Mouse (Mus musculus) cerebellum, postnatal 14 days (tissue): ENCODE results near the gene Blm.

Experiments
- DNase-seq, 2 experiments: peaks; one replicate each; pipeline ENCODE4 v3.0.0; 2021; ENCODE audit warnings: mixed read lengths in 2 of 2

Blm gene

DNA sequence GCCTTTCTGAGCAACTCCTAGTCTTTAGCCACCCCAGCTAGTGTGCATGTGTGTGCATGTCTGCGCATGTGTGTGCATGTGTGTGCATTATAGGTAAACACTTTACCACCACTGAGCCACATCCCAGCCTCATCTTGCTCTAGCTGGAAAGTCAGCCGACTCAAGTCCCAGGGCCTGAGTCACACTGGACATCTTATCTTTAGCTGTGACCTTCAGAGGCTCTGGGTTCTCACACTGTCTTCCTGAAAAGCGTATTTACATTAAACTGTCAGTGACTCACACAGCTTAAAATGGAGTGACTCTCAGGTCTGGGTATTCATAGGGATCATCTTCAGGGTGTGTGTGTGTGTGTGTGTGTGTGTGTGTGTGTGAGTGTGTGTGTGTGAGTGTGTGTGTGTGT is 99.3 kb downstream of the Blm start:
- no peak for DNase-seq

GRCm38 (mm10) chr7:80429661-80430060 is 105.3 kb downstream of the Blm start:
- DNase-seq: peak; percentile 73 to 74

GRCm38 (mm10) chr7:80427730-80428129 is 107.2 kb downstream of the Blm start:
- DNase-seq: no peak

DNA sequence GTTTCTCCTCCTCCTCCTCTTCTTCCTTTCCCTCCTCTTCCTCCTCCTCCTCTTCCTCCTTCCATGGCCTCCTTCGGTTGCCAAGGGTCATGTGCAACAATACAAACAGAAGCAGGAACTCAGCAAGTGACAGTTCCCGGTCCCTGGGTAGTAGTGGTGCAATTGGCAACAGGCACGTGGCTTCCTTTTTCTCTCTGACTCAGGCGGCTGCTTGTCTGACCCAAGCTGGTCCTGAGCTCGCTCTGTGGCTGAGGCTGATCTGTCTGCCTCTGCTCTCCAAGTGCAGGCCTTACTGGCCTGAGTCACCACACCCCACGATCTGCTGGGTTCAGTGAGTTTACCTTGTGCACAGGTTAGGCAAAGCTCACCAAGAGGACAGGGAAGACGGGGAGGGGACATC is 108.6 kb downstream of the Blm start:
- no peak for DNase-seq

GRCm38 (mm10) chr7:80424722-80425121 is 110.2 kb downstream of the Blm start:
- DNase-seq: no peak

- DNase-seq: peak; percentile 90
Observed at GRCm38 (mm10) chr7:80422759-80423480, 112.0 kb downstream of the Blm start.

DNA sequence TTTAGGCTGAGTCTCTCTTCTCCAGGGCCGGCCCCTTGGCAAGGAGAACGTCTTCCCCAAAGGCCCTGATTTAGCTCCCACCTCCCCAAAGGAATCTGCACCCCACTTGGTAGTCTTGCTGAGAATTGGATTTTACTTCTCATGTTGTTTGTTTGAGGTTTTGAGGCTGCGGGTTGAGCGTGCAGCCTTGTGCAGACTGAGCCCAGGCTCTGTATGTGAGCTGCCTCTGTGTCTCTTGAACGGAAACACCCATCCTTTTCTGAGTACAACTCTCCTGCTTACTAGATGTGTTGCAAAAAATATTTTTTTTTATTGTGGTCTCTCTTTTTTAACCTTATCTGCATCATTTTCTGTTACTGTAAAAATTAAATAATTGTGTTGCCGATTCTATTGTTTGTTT is 113.3 kb downstream of the Blm start:
- no peak for DNase-seq

DNA sequence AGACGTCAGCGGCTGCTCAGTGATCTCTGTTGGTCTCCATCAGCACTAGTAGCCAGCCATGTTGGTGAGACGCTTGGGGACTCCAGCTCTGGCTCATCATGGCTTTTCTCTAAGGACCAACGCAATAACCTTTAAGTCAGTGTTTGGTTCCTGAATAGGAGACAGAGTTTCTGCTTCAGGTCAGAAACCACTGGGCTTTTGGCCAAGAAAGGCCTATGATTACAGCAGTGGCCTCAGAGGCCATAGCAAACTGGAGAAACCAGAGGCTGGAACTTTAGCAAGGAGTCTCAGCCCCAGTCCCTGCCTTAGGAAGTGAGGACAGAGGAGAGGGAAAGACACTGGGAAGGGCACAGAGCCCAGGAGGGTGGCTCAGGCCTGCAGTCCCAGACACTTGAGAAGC is 114.3 kb downstream of the Blm start:
- DNase-seq: no peak

- DNase-seq: no peak
Observed at GRCm38 (mm10) chr7:80419278-80419677, 115.6 kb downstream of the Blm start.

DNA sequence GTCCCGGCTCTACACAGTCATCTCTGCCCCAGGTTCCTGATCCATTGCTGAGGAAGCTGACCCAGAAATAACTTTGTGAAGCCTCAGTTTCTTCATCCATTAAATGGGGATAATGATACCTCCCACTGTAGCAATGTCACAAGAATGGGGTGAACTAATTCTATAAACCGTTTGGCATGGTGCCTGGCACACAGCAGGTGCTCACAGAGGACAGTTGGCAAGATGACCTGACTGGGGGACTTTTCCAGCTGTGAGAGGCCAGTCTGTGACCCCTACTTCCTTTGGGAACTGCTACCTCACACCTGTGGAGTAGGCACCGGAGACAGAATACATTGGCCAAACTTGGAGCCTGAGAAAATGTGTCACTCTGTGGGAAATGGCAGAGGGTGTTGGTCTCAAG is 116.9 kb downstream of the Blm start:
- peak in 1 of 2 experiments; percentile 30 for DNase-seq

DNA sequence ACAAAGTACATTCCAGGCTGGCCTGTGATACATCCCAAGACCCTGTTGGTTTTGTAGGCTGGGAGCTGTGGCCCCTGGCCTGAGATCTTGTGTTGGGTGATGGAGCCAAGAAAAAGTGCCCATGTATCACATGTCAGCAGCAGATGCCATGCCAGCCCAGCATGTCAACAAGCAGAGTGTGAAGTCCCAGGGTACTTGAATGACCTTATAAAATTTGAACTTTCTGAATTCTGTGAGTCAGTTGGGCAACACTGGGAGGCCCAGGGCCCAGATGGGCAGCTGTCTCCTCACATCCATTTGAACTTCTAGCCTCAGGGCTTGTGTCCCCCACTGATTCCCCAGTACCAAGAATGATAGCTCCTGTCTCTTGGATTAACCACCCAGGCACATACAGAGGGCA is 117.3 kb downstream of the Blm start:
- no peak for DNase-seq

GRCm38 (mm10) chr7:80416969-80417368 is 118.0 kb downstream of the Blm start:
- DNase-seq: no peak

DNA sequence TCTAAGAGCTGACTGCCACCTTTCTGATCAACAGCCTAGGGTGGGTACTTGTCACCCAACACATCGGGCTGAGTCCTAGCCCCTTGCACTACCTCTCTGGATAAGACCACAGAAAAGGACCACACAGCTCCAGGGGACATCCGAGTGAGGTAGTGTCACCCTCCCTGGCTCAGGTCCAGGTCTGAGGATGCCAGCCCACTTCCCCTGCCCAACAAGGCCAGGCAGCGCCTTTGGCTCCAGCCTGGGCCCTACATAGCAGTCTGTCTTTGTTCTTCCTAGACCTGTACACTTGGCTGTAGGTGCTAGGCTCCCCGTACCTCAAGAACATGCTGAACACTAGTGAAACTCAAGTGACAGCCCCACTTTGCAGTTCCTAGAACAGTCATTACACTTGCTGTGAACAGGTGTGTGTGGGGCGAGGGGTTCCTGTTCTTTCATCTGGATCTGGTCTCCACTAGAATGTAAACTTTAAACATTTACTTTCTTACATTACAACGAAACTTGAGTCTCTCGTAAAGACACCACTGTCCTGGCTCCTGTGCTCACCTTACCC is 120.5 kb downstream of the Blm start:
- DNase-seq: no peak

GRCm38 (mm10) chr7:80413512-80414302 is 121.2 kb downstream of the Blm start:
- no peak for DNase-seq

GRCm38 (mm10) chr7:80412781-80413180 is 122.1 kb downstream of the Blm start:
- no peak for DNase-seq

DNA sequence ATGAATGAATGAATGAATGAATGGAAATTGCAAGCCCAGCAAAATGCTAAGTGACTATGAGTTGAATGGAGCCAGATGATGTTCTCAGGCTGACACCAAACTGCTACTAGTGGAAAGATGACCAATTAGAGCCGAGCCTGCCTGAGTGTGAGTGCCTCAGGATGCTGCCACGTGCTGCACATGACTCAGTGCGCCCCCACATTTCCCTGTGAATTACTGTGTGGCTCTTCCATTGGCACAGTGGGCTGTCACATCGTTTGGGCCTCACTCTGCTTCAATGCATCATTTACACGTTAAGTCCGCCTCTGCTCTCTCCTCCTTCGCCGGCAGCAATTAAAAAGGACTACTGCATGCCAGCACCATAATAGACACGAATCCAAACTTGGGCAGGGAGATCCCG is 122.6 kb downstream of the Blm start:
- no peak for DNase-seq

DNA sequence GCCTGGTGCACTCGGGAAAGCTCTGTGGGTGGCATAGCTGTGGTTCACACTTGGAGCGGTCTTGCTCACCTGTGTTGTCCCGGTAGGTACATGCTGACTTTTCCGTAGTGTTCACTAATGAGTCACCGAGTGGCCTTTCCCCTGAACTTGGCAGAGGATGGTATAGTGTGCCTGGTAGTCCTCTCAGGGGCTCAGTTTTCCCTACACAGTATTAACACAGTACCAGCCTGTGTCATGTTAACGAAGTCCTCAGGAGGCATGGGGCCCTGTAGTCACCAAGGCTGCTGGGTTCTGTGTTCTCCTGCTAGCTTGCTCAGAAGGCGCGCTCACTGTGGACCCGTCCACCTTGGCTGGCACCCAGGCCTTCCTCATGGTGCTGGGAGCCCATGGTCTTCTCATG is 124.5 kb downstream of the Blm start:
- DNase-seq: no peak

DNA sequence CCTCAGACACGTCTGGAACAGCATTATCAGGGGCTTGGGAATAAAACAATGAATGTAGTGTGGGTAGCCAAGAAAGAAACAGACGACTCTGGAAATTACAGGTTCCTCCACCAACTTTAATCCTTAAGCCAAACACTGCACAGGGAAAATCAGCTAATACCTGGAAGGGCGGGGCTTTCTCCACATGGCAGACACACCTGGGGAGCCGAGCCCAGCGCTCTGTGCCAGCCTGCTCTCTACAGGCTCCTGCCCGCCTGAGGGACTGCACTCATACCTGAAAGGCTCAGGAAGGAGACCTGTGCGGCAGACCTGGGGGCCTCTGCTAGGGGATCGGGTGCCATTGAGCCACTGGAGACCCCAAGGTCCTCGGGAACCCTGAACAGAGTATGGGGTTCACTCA is 127.2 kb downstream of the Blm start:
- no peak for DNase-seq

GRCm38 (mm10) chr7:80406186-80406585 is 128.7 kb downstream of the Blm start:
- no peak for DNase-seq

- DNase-seq: no peak
Observed at GRCm38 (mm10) chr7:80405188-80405695, 129.7 kb downstream of the Blm start, which contains the start of gene Furin. Gene Furin, minus strand, starts transcription at chr7:80405436.
